In genomic region chr4:116077240-116078095, GRCm38 (mm10) we compare ENCODE assay signal across 8 mouse cellular contexts. TPM values are rescaled to one million over a fixed set of nuclear protein-coding genes. Genes with fewer than 3 reads are reported as not detected.
DNase-seq lines count a peak whose midpoint lies in the region; ATAC-seq and TF ChIP-seq lines count a peak whose summit lies in the region.

No protein-coding gene starts in this region.

- intact Hi-C loops in heart, postnatal 36 days (cut with DNase I), result no loop called here
- intact Hi-C loops in left cerebral cortex, postnatal 25 days (cut with DNase I), result no loop called here

- peak overlapping the region; percentile 92 for H3K4me2 ChIP-seq in forebrain, embryonic 13.5 days
- peak overlapping the region; percentile 78 for H3K4me2 ChIP-seq in kidney, embryonic 16.5 days (replicated peaks; ENCODE audit: low read depth, low read length)
- H3K4me2 ChIP-seq in neural tube, embryonic 15.5 days, result peak overlapping the region; percentile 89

- H3K27me3 ChIP-seq in G1E (ENCODE audit: insufficient read depth, low read length), result no peaks in the 10 kb centered on the region
- no peaks in the 10 kb centered on the region for H3K27me3 ChIP-seq in forebrain, embryonic 13.5 days
- no peaks in the 10 kb centered on the region for H3K27me3 ChIP-seq in kidney, embryonic 16.5 days (ENCODE audit: insufficient read depth, low read length)
- H3K27me3 ChIP-seq in neural tube, embryonic 15.5 days (replicated peaks), result no peaks in the 10 kb centered on the region

- peak overlapping the region; percentile 92 for H3K9ac ChIP-seq in forebrain, embryonic 13.5 days
- peak overlapping the region; percentile 99 for H3K9ac ChIP-seq in kidney, embryonic 16.5 days (replicated peaks; ENCODE audit: low read length)
- H3K9ac ChIP-seq in neural tube, embryonic 15.5 days (replicated peaks), result peak overlapping the region; percentile 97

- no peak for ATAC-seq in G1E (ENCODE audit: extremely low read depth, insufficient number of reproducible peaks, low FRiP score, poor library complexity, severe bottlenecking)
- no peak for ATAC-seq in forebrain, embryonic 13.5 days
- no peak for ATAC-seq in kidney, embryonic 16.5 days (ENCODE audit: low FRiP score, low TSS enrichment)
- ATAC-seq in neural tube, embryonic 15.5 days (ENCODE audit: low FRiP score), result no peak
- ATAC-seq in megakaryocyte progenitor cell, adult 5-6 weeks (replicated peaks; ENCODE audit: poor library complexity), result no peak

- H3K9me3 ChIP-seq in G1E (replicated peaks), result no peaks in the 10 kb centered on the region
- H3K9me3 ChIP-seq in forebrain, embryonic 13.5 days (replicated peaks), result no peaks in the 10 kb centered on the region
- no peaks in the 10 kb centered on the region for H3K9me3 ChIP-seq in kidney, embryonic 16.5 days (ENCODE audit: low read length)
- no peaks in the 10 kb centered on the region for H3K9me3 ChIP-seq in neural tube, embryonic 15.5 days (replicated peaks)

- peaks cover 49% of the 10 kb centered on the region for H3K36me3 ChIP-seq in G1E (replicated peaks)
- H3K36me3 ChIP-seq in forebrain, embryonic 13.5 days (ENCODE audit: poor library complexity, severe bottlenecking), result peaks cover 26% of the 10 kb centered on the region
- H3K36me3 ChIP-seq in kidney, embryonic 16.5 days (ENCODE audit: insufficient read depth, low read length), result peaks cover 17% of the 10 kb centered on the region
- peaks cover 23% of the 10 kb centered on the region for H3K36me3 ChIP-seq in neural tube, embryonic 15.5 days

- peak overlapping the region; percentile 96 for H3K4me3 ChIP-seq in G1E (ENCODE audit: low read depth, low read length)
- H3K4me3 ChIP-seq in forebrain, embryonic 13.5 days, result peak overlapping the region; percentile 84
- peak overlapping the region; percentile 93 for H3K4me3 ChIP-seq in kidney, embryonic 16.5 days (ENCODE audit: low read length)
- H3K4me3 ChIP-seq in neural tube, embryonic 15.5 days (replicated peaks), result peak overlapping the region; percentile 98

- TF ChIP-seq CTCF in G1E (IDR thresholded peaks at IDR 0.05; ENCODE audit: low read depth, low read length), result no peak

- no peak overlapping the region for H3K27ac ChIP-seq in forebrain, embryonic 13.5 days
- peak overlapping the region; percentile 98 for H3K27ac ChIP-seq in kidney, embryonic 16.5 days (ENCODE audit: low read length)
- H3K27ac ChIP-seq in neural tube, embryonic 15.5 days (replicated peaks), result peak overlapping the region; percentile 95

- 65% methylated on average over 3 of the region's 3 CpGs for WGBS in forebrain, embryonic 13.5 days
- WGBS in kidney, embryonic 16.5 days, result 52% methylated on average over 3 of the region's 3 CpGs
- 71% methylated on average over 3 of the region's 3 CpGs for WGBS in neural tube, embryonic 15.5 days

- DNase-seq in heart, adult 11 months, result peak; percentile 89
- DNase-seq in heart, postnatal 36 days, result no peak
- DNase-seq in G1E (ENCODE audit: low spot score), result no peak
- no peak for DNase-seq in left cerebral cortex, postnatal 25 days (ENCODE audit: low spot score in 2 of 2)

- H3K4me1 ChIP-seq in G1E (ENCODE audit: insufficient read depth, low read depth, low read length), result peaks cover 39% of the 10 kb centered on the region
- H3K4me1 ChIP-seq in forebrain, embryonic 13.5 days, result peaks cover 35% of the 10 kb centered on the region
- peaks cover 25% of the 10 kb centered on the region for H3K4me1 ChIP-seq in kidney, embryonic 16.5 days (ENCODE audit: insufficient read depth, low read length)
- H3K4me1 ChIP-seq in neural tube, embryonic 15.5 days, result peaks cover 31% of the 10 kb centered on the region

RNA-seq across cellular contexts. Expression of gene Lrrc41, which starts 2.4 kb away (rescaled TPM):
- total RNA-seq in heart, postnatal 36 days (2021), result 10 to 100 TPM; 24.0 to 26.3 TPM
- total RNA-seq in G1E (2014; fragmentation: Nextera tagmentation), result 89.0 and 109 TPM in 2 replicates
- total RNA-seq in G1E (2017), result 44.9 and 49.4 TPM in 2 replicates
- 36.3 and 55.8 TPM in 2 replicates for polyA plus RNA-seq in G1E (2012)
- polyA plus RNA-seq in forebrain, embryonic 13.5 days (2015; fragmentation: Nextera tagmentation; extraction: Ambion mirVana), result 54.3 and 59.7 TPM in 2 replicates
- 87.9 and 88.0 TPM in 2 replicates for polyA plus RNA-seq in kidney, embryonic 16.5 days (2015; fragmentation: Nextera tagmentation; extraction: Ambion mirVana)
- polyA plus RNA-seq in neural tube, embryonic 15.5 days (2015; fragmentation: Nextera tagmentation; extraction: Ambion mirVana), result 70.9 and 73.3 TPM in 2 replicates
- 19.9 and 22.1 TPM in 2 replicates for total RNA-seq in megakaryocyte progenitor cell, adult 5-6 weeks (2015)
- 16.1 and 23.7 TPM in 2 replicates for total RNA-seq in megakaryocyte progenitor cell, adult 5-6 weeks (2017)
- total RNA-seq in left cerebral cortex, postnatal 25 days (2021), result 10 to 100 TPM; 45.3 to 47.7 TPM

RNA-seq across cellular contexts. Expression of gene Uqcrh, which starts 2.6 kb away (rescaled TPM):
- total RNA-seq in heart, postnatal 36 days (2021), result 1,000 to 10,000 TPM; 1,926 to 1,984 TPM
- total RNA-seq in G1E (2014; fragmentation: Nextera tagmentation) (103 and 132 TPM in 2 replicates), G1E (2017) (455 and 620 TPM in 2 replicates)
- 31.1 and 31.2 TPM in 2 replicates for polyA plus RNA-seq in G1E (2012)
- polyA plus RNA-seq in forebrain, embryonic 13.5 days (2015; fragmentation: Nextera tagmentation; extraction: Ambion mirVana), result 477 and 508 TPM in 2 replicates
- 505 and 583 TPM in 2 replicates for polyA plus RNA-seq in kidney, embryonic 16.5 days (2015; fragmentation: Nextera tagmentation; extraction: Ambion mirVana)
- polyA plus RNA-seq in neural tube, embryonic 15.5 days (2015; fragmentation: Nextera tagmentation; extraction: Ambion mirVana), result 499 and 535 TPM in 2 replicates
- 497 and 547 TPM in 2 replicates for total RNA-seq in megakaryocyte progenitor cell, adult 5-6 weeks (2015)
- 395 and 400 TPM in 2 replicates for total RNA-seq in megakaryocyte progenitor cell, adult 5-6 weeks (2017)
- 100 to 1,000 TPM; 444 to 446 TPM for total RNA-seq in left cerebral cortex, postnatal 25 days (2021)

RNA-seq across cellular contexts. Expression of gene Nsun4, which starts 23.8 kb away (rescaled TPM):
- total RNA-seq in heart, postnatal 36 days (2021), result 10 to 100 TPM; 26.9 to 30.8 TPM
- total RNA-seq in G1E (2014; fragmentation: Nextera tagmentation) (11.7 and 25.6 TPM in 2 replicates), G1E (2017) (13.6 and 14.6 TPM in 2 replicates)
- 0.31 and 0.32 TPM in 2 replicates for polyA plus RNA-seq in G1E (2012)
- polyA plus RNA-seq in forebrain, embryonic 13.5 days (2015; fragmentation: Nextera tagmentation; extraction: Ambion mirVana), result 13.7 and 15.6 TPM in 2 replicates
- polyA plus RNA-seq in kidney, embryonic 16.5 days (2015; fragmentation: Nextera tagmentation; extraction: Ambion mirVana), result 21.2 and 22.8 TPM in 2 replicates
- 13.1 and 13.5 TPM in 2 replicates for polyA plus RNA-seq in neural tube, embryonic 15.5 days (2015; fragmentation: Nextera tagmentation; extraction: Ambion mirVana)
- total RNA-seq in megakaryocyte progenitor cell, adult 5-6 weeks (2015), result 8.2 and 8.9 TPM in 2 replicates
- 8.7 and 8.9 TPM in 2 replicates for total RNA-seq in megakaryocyte progenitor cell, adult 5-6 weeks (2017)
- 10 to 100 TPM; 10.7 to 11.4 TPM for total RNA-seq in left cerebral cortex, postnatal 25 days (2021)

RNA-seq across cellular contexts. Expression of gene Rad54l, which starts 46.0 kb away (rescaled TPM):
- total RNA-seq in heart, postnatal 36 days (2021), result under 1 TPM; 0.22 TPM
- 46.1 and 56.1 TPM in 2 replicates for total RNA-seq in G1E (2014; fragmentation: Nextera tagmentation)
- 43.2 and 47.0 TPM in 2 replicates for total RNA-seq in G1E (2017)
- polyA plus RNA-seq in G1E (2012), result 2.4 and 3.4 TPM in 2 replicates
- 45.8 and 48.7 TPM in 2 replicates for polyA plus RNA-seq in forebrain, embryonic 13.5 days (2015; fragmentation: Nextera tagmentation; extraction: Ambion mirVana)
- 34.7 and 35.6 TPM in 2 replicates for polyA plus RNA-seq in kidney, embryonic 16.5 days (2015; fragmentation: Nextera tagmentation; extraction: Ambion mirVana)
- 5.6 and 11.5 TPM in 2 replicates for polyA plus RNA-seq in neural tube, embryonic 15.5 days (2015; fragmentation: Nextera tagmentation; extraction: Ambion mirVana)
- total RNA-seq in megakaryocyte progenitor cell, adult 5-6 weeks (2015), result 23.4 and 26.0 TPM in 2 replicates
- total RNA-seq in megakaryocyte progenitor cell, adult 5-6 weeks (2017), result 27.2 and 33.9 TPM in 2 replicates
- under 1 TPM; 0.32 to 0.64 TPM for total RNA-seq in left cerebral cortex, postnatal 25 days (2021)

RNA-seq across cellular contexts. Expression of gene Pomgnt1, which starts 46.2 kb away (rescaled TPM):
- total RNA-seq in heart, postnatal 36 days (2021), result 10 to 100 TPM; 63.5 to 66.3 TPM
- 35.2 and 40.5 TPM in 2 replicates for total RNA-seq in G1E (2014; fragmentation: Nextera tagmentation)
- total RNA-seq in G1E (2017), result 37.2 and 47.0 TPM in 2 replicates
- 5.5 and 6.2 TPM in 2 replicates for polyA plus RNA-seq in G1E (2012)
- 52.8 and 54.2 TPM in 2 replicates for polyA plus RNA-seq in forebrain, embryonic 13.5 days (2015; fragmentation: Nextera tagmentation; extraction: Ambion mirVana)
- polyA plus RNA-seq in kidney, embryonic 16.5 days (2015; fragmentation: Nextera tagmentation; extraction: Ambion mirVana), result 59.2 and 65.5 TPM in 2 replicates
- polyA plus RNA-seq in neural tube, embryonic 15.5 days (2015; fragmentation: Nextera tagmentation; extraction: Ambion mirVana), result 66.9 and 67.2 TPM in 2 replicates
- 8.2 and 13.1 TPM in 2 replicates for total RNA-seq in megakaryocyte progenitor cell, adult 5-6 weeks (2015)
- 12.5 and 16.9 TPM in 2 replicates for total RNA-seq in megakaryocyte progenitor cell, adult 5-6 weeks (2017)
- 10 to 100 TPM; 73.5 to 77.6 TPM for total RNA-seq in left cerebral cortex, postnatal 25 days (2021)
